Mouse (Mus musculus): ENCODE data around the gene Irak3. TPM values are rescaled to one million over a fixed set of nuclear protein-coding genes. Genes with fewer than 3 reads are reported as not detected.
"Not testable (repeated sequence)": the region's sequence is repeated elsewhere in the genome, so short reads cannot be mapped to it uniquely, and the experiment has no call there.

Gene Irak3
- 1 to 10 TPM; 3.4 to 4.4 TPM for total RNA-seq (2021)
- polyA plus RNA-seq (2012; rRNA removed): 1.4 and 1.6 TPM in 2 replicates
- long read RNA-seq, partial matches to known transcripts: 0 of 2 reads
- long read RNA-seq, other reads (novel, unspliced or antisense): 0 of 2 reads

GRCm38 (mm10) chr10:120201961-120202402, at the start of gene Irak3:
TSS of gene Irak3 (minus strand) at chr10:120202130.
- peak; percentile 84 for DNase-seq

DNA sequence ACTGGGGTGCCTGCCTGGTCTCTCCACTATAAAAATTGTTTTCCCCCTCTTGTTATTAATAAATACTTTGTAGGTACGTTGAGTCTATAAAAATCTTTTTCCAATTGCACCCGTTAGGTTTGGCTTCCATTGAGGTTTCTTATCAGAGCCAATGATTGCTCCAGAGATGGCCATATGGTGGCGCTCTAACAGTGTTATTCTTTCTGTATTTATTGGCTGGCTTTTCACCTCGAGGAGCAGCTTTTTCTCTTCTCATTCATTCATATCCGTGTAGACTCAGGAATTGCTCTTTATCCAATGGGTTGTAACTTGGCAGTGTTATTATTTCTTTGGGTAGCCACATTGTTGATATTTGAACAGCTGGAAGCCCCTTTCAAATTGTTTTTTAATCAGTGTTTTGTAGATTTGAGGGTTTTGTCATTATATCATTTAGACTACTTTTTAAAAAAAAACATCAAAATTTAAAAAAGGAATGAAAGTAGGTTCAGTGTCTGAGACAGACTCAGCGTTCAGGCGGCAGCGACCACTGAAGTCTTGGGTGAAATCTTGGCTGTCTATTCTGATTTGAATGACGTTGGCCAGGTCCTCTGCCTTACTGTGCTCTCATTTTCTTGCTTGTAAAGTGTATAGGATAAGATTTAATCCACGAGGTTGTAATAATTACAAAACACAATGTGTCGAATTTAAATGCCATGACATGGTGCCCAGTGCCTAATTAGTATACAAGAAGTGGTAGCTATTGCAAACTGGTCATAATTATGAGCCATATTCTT, 49.2 kb upstream of the Irak3 start:
- no peak for DNase-seq

GRCm38 (mm10) chr10:120246994-120247750, 45.2 kb upstream of the Irak3 start:
- peak; percentile 28 for DNase-seq

DNA sequence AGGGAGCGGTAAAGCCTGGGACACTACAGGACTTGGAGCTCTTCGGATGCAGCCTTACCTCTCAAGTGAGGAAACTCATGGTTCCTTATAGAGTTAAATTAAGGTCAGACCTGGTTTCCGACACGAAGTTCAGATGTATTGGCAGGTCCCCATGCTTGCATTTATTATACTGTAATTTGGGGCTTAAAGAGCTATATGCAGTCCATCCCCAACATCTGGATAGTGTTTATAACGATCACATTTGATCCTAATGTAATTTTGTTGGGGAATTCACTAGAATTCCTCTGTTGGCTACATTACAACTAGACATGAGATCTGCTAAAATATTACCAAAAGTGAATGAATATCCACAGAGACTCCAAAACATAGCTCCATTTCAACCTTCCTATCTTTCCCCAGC, 43.8 kb upstream of the Irak3 start:
- DNase-seq: no peak

GRCm38 (mm10) chr10:120242421-120242820, 40.5 kb upstream of the Irak3 start:
- no peak for DNase-seq

DNA sequence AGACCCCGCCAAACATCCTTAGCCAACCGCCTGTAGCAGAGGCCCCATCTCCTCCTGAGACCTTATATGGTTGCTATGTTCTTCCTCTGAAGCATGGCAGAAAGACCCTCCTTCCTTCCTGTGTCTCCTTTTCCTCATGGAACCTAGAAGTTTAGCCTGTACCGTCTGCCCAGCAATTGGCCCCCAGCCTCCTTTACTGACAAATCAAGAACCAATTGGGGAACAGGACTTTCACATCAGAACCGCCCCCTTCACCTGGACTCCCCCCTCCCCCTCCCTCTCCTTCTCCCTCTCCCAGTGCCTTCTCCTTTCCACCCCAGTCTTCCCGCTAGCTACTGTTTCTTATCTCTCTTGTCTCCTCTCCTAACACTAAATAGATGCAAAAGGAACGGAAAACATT, 37.5 kb upstream of the Irak3 start:
- DNase-seq: no peak

- no peak for DNase-seq
These were observed 36.3 kb upstream of the Irak3 start for GRCm38 (mm10) chr10:120238241-120238640.

GRCm38 (mm10) chr10:120236855-120237254, 34.9 kb upstream of the Irak3 start:
- no peak for DNase-seq

DNA sequence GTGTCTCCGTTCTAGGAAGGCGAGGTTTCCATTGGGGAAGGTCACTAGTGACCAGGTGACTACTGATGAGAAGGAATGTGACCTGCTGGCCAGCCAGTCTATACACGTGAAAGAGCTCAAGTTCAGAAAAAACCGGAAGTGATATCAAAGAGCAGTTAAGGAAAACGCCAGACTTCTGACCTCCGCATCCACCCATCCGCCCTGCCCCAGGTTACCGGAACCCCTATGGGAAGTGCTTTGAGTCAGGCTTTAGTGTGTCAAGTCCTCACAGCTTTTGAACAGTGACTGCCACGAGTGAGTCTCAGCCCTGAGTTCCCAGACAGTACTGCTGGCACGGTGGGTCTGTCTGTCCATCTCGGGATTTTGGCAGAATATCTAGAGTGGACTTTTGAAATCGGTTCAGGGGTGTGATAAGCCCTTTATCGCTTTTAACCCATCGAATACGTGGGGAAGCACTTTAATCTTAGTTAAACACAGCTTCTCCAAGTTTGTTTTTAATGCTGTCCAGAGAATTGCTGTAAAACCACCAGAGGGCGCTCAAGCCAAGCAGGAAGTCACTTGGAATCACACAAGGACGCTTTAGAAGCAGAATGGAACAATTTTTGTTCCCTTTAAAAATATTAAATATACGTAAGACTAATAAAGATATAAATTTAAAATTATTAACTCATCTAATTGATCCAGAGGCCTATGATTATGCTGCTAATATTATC, 31.9 kb upstream of the Irak3 start:
- DNase-seq: peak; percentile 43

DNA sequence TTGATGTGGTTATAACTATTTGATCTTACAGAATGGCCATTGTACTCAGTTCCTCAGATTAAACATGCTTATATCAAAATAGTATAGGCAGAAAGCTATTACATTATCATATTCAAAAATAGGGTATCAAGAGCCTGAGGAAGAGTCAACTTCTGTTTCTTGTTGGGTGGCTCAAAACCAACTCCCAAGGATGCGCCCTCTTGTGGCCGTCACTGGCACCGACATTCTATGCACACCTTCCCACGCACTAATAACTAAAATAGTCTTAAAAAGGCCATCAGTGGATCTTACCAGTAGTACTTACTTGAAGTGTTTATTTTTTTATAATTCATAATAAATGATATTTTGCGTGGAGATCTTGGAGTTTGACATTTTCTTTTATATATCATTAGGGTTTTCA, 29.8 kb upstream of the Irak3 start:
- peak; percentile 56 for DNase-seq

DNA sequence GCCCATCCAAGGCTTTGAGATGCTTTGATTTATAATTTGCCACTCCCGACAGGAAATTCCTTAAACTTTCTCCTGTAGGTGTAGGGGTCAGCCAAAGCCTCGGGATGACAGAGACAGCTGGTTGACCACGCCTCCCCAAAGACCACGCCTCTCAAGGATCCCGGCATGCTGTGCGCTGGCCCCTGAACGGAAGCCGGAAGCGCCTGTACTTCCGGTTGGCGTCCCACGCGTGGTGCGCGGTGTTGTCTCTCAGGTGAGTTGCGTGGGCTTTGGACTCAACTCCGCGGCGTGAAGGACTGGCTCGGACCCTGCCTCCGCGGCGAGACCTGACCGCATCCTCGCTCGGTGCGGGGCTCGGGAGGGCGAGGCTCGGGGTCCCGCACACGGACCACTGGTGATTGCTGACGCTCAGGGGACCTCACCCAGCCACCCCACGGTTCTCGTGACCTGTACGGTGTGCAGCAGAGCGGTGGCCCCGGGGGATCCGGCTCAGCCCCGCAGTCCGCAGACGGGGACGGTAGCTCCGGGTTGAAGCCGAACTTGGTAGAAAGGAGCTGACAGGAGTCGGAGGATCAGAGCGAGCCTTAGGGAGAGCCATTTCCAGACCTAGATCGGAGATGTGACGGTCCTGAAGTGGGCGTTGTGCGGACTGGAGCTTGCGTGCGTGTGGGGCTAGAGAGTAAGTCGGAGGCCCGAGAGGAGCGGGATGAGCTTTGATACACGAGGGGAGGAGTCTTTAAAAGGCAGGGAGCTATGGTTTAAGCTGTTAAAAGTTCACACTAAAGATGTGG, 25.1 kb upstream of the Irak3 start, which contains the start of gene Llph:
Gene Llph, plus strand, starts transcription at position 200 of the 791 bp plus-strand sequence.
- DNase-seq: peak; percentile 91

DNA sequence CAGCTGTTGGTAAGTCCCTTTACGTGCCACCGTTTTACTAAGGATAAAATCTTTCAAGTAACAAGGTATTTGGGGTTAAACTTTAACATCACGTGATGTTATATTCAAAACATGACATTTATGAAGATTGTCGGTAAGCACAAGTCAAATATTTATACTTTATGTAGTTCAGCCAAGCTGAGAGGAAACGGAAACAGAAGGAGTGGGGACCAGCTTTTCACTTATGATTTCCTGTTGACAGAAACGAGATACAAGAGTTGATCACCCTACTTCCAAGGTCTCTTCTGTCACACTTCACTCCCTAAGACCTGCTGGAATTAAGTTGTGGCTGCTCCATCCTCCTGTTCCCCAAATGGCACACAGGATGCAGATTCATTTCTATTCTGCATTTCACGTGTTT, 18.8 kb upstream of the Irak3 start:
- DNase-seq: no peak

DNA sequence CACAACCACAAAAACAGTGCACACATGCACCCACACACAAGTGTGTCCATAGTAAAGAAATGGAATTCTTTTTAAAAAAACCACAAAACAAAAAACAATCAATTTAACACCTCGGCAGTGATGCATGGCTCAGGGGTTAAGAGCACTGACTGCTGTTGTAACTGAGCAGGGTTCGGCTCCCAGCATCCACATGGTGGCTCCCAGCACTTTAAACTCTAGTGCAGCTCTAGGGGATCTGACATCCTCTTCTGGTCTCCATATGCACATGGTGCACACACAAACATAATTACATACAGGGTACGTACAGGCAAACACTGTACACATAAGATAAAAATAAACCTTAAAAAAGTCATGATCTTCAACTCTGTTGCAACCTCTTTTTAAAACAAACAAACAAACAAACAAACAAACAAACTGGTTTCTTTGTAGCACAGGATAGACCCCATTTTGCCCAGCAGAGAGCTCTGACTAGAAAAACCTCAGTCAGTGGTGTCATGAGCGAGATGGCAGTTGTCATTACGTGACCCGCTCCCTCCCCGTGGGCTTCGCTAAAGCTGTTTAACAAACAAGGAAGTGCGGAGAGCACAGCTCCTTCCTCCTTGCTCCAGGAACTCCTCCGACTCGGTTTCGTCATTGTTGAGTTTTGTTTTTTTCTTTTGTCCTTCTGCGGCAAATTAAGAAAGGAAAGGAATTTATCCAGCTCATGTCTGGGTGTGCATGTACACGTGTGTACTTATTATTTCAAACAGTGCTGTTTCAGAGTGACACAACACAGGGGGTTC, 17.8 kb upstream of the Irak3 start:
- peak; percentile 8 for DNase-seq

GRCm38 (mm10) chr10:120218996-120219395, 17.1 kb upstream of the Irak3 start:
- DNase-seq: no peak

DNA sequence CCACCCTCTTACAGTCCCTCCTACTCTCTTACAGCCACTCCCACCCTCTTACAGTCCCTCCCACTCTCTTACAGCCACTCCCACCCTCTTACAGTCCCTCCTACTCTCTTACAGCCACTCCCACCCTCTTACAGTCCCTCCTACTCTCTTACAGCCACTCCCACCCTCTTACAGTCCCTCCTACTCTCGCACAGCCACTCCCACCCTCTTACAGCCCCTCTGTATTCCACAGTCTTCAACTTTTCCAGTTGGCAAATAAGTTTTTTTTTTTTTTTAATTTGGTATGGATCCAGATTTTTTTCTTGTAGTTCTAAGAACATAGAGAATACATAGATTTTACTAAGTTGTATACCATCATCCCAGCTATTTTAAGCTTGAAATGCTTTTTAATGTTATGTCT, 15.2 kb upstream of the Irak3 start:
- DNase-seq: not testable (repeated sequence)

DNA sequence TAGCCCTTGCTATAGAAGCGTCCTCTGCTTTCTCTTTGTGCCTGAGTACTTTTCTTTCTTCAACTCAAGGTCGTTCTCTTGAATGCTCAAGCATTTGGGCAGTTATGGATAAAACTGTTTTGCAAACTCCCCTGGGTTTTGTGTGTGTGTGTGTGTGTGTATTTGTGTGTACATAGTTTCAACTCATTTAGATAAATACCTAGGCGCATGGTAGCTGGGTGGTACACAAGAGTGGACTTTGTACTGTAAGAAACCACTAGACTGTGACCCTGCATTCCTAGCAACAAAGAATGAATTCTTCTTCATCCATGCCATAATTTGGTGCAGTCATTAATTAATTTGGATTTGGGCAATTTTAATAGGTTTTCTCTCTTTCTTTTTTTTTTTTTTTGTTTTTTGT, 8.2 kb upstream of the Irak3 start:
- DNase-seq: no peak

GRCm38 (mm10) chr10:120209539-120209925, 7.6 kb upstream of the Irak3 start:
- peak; percentile 11 for DNase-seq

GRCm38 (mm10) chr10:120208575-120209538, 6.9 kb upstream of the Irak3 start:
- peak; percentile 91 for DNase-seq

DNA sequence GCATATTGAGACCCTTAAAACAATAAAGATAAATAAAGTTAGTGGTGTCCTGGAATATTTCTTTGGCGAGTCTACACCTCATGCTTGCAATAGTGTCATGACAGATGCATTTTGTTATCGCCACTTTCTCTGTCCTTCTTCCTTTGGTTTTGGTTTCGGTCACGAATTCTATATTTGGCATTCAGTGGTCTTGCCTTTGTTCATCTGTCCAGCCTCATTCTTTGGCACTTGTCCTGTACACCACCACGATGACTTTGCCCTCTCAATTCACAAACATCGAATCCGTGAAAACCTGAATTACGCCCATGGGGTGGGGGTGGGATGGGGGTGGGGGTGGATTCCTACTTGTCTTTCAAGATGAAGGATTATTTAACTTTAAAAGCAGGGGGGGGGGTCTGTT, 6.1 kb upstream of the Irak3 start:
- no peak for DNase-seq
